Mouse (Mus musculus) cerebellum, adult 2 months (tissue): ENCODE measurements around the gene Mtnr1a.

Experiments used
- CTCF ChIP-seq: fragments of 200-500 bp; IDR thresholded peaks from 2 replicates; pipeline ENCODE4 v1.5.1; 2011; ENCODE audit warnings: low read depth, mild to moderate bottlenecking, control low read depth, low read length, moderate library complexity, borderline replicate concordance; ENCODE audit not compliant: insufficient read depth
- POLR2A ChIP-seq: fragments of 200-500 bp; IDR thresholded peaks from 2 replicates; pipeline ENCODE4 v1.6.1; 2011; ENCODE audit warnings: low read length, control low read depth, borderline replicate concordance; ENCODE audit not compliant: insufficient read depth

DNA sequence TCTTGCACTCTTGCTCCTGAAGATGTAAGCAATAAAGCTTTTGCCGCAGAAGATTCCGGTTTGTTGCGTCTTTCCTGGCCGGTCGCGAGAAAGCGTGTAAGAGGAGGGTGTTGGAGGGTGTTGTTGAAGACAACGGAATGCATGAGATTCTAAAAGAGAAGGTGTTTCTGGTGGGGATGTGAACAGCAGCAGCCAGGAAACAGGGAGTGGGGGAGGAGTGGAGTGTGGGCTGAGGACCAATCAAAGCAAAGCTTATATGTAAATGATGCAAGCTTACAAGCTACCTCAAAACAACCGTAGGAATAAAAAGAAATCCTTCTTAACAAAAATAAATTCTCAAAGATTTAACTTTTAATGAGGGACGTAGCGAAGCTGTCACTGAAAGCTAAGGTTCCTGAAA, 6.6 kb upstream of the Mtnr1a start:
- TF ChIP-seq POLR2A: no peak
- TF ChIP-seq CTCF: no peak
